Mouse (Mus musculus) retina, postnatal 7 days (tissue): ENCODE results near the gene Rimbp2.

Source experiments
- DNase-seq: peaks from one replicate; pipeline ENCODE4 v3.0.0-alpha.2; 2012; ENCODE audit warnings: low read depth, low spot score

The Rimbp2 gene

DNA sequence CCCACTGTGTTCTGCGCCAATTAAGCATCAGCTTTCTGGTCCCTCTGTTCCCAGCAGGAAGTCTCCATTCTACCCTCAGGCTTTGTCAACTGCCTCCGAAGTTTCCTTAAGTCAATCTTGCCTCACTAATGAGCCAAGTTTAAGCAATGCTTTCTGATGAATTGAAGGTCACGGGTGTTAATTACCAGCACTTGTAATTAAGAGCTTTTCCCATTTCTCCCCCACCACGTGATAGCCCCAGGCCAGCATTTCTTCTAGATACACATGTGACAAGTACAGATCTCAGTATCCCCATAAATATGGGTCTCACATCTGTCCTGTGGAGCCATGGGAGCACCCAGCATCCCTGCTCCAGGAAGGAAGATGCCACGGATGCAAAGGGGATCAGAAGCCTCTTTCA, 20.5 kb downstream of the Rimbp2 start:
- no peak for DNase-seq

DNA sequence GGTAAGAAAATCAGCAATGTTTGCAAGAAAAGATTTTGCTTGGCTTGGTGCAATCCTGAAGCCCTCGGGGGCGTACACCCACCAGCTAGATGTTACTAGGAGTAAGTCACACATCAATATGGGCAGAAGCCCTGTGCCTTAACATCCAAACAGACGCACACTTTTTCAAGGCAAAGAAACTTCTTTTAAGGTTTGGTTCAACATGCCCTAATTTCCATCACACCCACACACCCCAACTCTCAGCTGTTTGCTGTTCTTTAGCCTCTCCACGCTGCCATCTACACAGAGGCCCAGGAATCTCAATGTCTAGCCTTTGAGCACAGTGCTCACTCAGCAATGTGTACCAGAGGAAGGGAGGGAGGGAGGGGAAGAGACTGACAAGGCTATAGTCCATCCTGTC, 28.2 kb downstream of the Rimbp2 start:
- DNase-seq, result no peak

DNA sequence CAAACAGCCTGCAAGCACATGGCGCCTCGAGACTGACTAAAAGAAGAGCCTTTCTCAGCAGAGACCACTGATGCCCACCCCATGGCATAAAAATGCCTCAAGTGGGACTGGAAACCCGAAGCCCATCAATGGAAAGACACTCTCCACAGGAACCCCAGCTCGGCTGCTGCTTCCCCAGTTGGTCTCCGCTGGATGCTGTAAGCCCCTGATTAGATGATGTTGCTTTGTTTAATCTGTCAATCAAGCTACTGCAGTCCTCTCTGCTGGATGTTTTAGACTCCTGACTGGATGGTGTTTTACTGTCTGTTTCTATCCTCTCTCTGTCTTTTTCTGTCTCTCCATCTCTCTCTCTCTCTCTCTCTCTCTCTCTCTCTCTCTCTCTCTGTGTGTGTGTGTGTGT, 33.2 kb downstream of the Rimbp2 start:
- no peak for DNase-seq

DNA sequence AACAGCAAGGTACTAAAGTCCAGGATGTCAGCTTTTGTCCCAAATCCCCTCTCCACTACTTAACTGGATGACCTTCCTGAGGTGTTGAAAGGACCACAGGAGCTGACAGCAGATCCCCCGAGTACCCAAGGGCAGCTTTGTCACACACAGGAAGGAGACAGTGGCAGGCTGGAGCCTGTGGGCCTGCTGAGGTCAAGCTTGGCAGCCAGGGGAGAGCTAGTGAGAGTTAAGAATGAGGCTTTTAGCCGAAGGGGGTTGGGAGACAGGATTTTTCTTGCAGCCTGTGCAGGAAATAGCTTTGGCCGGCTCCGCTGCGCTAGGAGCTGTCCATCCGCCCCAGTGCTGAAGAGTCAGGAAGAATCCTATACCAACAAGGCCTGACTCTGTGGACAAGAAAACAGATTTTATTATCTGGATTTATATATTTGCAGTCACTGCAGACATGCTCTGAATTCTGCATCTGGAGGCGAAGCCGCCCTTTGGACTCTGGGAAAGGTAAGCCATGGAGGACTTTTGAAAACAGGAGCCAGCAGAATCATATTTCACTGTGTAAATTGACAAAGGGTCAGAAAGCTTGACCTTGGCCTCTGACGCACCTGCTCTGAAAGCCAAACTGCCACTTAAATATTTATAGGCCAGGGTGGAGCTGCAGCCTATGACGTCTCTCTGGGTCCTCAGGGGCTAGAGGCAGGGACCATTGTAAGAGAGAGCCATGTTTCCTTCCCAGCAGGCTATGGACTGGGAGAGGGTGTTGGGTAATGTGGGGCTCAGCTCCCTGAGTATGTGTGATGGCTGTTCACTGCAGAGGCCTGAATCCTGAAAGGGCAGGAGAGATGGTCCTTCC, 35.9 kb downstream of the Rimbp2 start:
- peak; percentile 16 for DNase-seq

DNA sequence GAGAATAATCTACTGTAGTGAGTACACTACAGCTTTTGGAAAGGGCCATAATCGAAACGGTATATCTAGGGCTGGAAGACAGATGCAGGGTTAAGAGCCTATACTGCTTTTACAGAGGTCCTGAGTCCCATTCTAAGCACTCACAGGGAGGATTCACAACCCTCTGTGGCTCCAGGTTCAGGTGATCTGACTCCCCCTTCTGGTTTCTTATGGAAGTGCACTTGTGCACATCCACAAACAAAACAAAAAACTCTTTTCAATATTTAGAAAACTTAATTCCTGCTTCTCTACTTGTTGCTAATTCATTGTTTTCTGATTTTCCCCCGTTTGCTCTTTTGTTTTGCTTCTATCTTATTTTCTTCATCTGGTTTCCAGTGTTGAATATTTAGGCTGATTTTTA, 39.5 kb downstream of the Rimbp2 start:
- no peak for DNase-seq

DNA sequence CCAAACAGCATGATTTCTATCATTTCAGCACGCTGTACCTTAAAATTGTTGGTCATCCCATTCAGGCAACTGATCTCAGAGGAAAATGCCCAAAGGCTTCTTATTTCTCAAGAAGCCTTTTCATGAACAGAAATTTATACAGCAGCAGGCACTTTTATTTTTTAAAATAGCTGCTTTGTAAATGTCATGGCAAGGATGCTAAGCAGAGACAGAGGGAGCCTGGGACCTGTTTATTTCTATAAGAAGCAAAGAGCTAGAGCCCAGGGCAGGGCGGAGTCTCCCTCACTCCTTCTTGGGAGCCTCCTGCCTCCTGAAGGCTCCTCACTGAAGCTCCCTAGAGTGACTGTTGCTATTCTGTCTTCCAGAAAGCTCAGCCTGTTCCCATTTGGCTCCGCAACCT, 40.9 kb downstream of the Rimbp2 start:
- no peak for DNase-seq

DNA sequence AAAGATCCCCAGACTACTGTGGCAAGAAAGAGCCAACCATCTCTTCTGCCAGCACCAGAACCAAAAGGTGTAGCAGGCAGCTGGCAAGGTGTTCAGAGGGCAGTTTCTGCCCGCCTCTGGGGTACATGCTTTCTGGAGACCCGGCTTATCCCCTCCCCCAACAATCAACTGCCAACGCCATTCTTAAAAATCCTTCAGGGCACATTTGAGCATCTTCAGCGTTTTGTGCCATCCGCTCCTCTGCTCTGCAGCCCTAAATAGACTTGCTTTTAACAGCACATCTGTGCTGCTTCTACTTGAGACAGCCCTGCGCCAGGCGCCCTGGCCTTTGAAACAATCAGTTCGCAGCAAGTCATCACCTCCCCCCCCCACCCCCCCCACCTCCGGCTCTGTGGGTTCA, 41.7 kb downstream of the Rimbp2 start:
- no peak for DNase-seq

DNA sequence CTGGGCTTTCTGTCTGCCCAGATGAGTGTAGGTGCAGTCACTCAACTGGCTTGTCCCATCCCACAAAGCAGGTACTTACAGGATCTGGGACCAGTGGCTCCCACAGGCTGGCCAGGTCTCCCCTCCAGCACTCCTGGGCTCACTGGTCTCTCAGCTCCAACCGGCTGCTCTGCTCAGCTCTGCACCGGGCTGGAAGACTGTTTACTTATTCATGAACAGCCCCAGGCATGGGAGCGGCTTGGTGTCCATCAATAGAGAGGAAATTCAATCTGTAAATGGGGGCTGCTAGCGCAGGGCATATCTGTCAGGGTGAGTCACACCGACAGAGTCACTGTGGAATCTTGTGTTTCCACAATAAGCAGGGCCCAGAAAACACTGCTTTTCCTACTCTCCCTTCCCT, 49.2 kb downstream of the Rimbp2 start:
- no peak for DNase-seq

DNA sequence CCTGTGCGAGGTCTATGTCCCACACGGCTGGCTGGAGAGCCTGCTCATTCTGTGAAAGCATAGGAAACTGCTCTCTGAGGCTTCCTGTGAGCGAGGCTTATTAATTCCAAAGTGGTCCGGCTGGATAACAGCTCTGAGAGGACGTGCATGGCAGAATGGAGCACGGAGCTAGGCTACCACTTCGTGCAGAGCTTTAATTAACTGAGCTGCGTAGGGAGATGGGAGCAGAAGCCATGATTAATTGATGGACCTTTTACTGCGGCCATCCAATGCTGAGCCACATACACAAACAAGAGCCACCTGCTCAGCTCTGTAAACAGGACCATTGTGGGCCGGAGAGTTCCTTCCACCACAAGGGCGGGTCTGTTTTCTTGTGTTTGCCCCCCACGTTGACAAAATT, 50.2 kb downstream of the Rimbp2 start:
- DNase-seq, result no peak

DNA sequence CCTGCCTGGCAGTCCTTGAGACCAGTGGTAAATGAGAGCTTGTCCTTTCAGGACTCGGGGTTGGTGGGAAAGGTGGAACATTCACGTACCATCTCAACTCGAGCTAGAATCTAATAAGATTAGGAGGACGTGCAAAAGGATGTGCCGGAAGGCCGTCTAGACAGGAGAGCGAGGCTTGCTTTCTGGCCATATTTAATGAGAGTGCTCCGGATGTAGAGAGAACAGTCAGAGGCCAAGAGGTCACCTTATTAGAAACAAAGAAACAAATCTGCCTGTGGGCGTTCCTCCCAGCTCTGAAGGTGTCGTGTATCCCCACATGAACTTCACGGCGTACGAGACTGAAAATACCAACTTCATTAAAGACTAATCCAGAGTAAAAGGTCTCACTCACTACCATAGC, 53.3 kb downstream of the Rimbp2 start:
- DNase-seq, result no peak

DNA sequence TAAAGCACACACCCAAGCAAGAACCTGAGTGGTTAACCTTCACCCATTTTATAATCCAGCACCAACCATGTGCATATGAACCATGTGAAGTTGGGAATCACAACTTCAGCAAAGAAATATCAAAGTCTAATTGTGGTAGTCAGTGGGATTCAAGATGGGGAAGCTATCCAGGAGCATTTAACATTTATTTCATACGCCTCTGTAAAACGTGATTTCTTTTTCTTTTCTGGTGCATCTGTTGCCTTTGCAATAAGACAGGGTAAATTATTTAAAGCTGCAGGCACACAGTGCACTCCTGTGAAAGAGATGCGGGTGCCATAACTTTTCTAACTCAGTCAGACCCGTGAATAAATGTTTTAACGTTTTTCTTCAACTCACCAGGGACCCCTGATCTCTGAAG, 58.4 kb downstream of the Rimbp2 start:
- no peak for DNase-seq

DNA sequence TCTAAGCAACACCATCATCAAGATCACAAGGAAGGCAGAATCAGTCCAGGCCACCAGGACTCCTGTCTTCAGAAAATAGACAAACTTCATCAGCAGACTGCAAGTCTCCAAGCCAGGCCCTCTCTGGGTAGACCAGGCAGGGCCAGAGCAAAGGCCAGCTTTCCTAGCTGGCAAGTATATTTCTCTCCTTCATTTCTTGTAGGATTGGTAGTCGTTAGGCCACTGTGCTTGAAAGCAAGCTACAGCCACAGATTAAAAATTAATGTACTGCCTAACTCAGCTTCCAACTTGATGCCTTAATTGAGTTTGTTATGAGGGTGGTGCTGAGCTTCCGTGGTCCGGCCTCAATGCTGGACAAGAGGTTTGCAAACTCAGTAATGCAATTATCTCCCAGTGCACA, 65.7 kb downstream of the Rimbp2 start:
- DNase-seq, result no peak

DNA sequence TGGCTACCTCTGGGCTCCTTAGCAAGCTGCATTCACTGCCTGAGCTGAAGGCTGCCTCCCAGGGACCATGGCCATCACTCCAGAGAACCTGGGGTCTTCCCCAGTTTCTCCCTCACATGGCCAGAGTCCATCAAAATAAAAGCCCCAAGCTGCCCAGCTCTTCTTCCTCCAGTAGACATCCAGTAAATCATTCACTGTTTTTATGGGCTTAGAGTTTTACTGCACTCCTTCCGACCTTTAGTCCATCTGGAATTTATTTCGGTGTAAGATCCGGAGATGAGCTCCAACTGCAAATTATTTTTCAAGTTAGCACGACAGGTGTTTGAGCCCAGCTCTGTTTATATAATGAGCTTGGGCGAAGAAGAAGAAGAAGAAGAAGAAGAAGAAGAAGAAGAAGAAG, 69.0 kb downstream of the Rimbp2 start:
- no peak for DNase-seq

DNA sequence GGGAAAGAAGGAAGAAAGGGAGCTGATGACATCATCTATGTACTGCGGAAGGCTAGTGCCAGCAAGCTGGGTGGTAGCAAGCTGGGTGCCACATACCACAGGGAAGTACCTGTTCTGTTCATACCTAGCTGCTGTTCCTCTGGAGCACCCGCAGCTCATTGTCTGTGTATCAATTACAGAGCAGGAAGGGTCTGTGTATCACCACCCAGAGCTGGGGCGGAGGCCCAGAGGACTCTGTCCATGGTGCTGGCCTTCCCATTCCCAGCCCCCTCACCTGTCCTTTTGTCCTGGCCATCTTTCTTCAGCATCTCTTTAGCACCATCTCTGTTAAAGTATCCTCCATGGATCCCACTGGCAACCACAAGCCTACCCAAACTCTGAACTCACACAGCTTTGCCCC, 74.2 kb downstream of the Rimbp2 start:
- DNase-seq, result no peak

DNA sequence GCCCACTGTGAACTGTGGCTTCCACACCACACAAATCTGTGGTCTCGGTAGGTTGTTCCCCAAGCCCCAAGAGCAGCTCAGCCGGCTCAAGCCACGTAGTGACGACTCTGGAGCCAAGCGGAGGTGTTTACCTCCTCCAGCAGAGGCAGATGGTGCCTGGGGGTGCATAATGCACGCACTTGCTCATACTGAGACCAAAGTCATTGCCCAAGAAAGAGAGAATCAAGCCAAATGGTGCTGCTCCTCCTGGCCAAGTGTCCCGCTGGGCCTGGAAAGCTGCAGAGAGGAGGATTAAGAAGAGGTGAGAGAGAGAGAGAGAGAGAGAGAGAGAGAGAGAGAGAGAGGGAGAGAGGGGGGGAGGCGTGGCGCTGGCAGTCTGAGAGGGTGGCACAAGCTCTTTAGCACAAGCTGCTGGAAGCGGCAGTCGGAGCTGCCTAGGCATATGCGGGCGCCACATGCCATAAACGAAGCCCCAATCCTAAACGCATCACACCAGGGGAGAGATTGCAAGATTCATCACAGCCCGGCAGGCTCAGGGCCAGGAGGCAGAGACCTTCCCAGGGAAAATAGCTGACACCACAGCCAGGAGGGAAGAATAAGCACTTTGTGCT, 75.8 kb downstream of the Rimbp2 start:
- peak; percentile 31 for DNase-seq

DNA sequence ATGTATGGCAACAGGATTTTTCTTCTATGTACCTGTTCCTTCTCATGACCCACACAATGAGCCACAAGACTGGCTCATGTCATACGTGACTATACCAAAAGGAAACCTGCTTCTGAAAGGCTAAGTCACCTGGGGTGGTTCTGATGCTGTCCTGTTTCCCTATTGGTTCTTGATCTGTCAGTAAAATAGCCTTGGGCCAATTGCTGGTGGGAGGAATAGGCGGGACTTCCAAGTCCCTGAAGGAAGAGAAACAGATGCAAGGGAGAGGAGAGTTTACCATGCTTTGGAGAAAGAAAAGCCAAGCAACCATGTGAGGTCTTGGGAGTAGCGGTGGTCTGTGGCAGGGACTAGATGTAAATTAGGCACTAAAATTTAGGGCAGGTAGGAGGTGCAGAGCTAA, 81.6 kb downstream of the Rimbp2 start:
- DNase-seq, result no peak

DNA sequence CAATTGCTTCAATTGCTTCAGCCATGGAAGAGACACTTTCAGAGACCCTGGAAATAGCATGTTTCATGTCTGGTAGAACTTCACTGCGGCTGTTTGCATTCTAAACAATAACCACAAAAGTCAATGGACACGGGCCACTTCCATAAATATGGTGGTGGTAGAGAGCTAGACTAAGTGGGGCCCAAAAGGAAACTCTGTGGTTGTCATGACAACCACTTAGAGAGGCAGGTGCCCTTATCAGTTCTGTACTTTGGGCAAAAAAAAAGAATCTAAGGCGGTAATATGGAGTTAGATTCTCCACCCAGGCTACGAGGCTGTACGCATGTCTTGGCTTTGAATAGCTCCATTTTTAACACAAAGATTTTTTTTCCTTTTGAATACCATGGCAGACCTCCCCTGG, 86.5 kb downstream of the Rimbp2 start:
- no peak for DNase-seq

DNA sequence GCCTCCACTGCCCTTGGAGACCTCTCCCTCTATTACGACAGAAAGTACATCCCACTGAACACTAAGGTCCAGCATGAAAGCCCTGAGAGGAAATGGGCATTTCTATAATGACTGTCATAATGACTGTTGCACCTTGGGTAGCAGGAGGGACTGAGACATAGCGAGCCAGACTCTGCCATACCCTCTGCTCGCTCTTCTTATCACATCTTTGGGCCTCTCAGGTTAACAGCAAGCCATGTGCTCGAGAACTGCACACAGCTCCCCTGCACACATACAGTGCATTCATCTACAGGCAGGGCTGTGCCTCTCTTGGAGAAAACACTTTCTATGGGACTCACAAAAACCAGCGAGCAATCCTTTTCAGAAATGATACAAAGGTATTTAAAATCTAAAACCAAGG, 87.0 kb downstream of the Rimbp2 start:
- DNase-seq, result no peak

DNA sequence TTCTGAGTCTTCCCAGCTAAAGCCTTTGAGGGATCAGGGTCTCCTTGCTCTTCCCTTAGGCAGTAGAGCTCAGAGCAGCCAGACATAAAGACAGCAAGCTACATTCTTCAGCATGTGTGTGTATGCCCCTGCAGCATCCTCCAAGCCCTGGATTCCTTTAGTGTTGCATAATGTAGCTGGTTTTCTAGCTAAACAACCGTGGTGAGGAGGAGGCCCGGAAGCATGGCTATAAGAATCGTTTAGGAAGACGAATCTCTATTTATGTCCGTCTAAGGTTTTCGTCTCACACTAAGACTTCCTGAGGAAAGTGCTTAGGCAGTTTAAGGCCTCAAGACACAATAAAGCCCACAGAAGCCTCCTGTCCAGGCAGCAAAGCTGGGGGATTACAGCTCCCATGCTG, 89.8 kb downstream of the Rimbp2 start:
- DNase-seq, result peak; percentile 28

DNA sequence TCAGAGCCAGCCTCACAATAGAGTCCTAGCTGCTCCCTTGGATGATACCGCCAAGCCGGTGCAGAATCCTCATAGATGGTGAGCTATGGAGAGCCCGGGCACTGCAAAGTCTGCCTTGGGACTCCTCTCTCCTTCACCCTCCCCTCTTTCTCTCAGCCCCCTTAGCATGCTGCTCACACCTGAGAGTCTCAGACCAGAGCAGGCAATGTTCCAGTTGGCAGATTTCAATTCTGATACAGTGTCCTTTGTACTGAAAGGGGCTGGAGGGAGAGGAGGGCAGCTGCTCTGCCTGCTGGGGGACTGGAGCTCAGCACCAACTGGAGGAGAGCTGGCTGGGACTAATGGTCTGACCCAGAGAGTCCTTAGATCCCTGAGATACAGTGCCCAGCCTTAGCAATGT, 92.4 kb downstream of the Rimbp2 start:
- DNase-seq, result no peak

DNA sequence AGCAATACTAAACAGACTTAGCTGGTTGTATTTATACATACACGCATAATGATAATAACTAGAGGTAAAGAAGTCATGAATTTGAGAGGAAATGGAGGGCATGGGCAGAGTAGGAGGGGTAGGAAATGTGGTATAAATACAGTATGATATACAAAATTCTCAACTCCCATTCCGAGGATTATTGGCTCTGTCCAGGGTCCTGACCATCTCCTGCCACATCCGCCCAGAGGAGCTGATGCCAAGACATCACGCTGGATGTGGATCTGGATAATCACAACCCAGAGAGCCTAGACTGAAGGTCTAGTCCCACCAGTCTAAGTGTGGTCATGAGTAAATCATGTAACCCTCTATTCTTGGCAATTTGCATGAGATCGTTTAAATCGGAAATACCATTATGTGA, 100.5 kb downstream of the Rimbp2 start:
- DNase-seq, result no peak

DNA sequence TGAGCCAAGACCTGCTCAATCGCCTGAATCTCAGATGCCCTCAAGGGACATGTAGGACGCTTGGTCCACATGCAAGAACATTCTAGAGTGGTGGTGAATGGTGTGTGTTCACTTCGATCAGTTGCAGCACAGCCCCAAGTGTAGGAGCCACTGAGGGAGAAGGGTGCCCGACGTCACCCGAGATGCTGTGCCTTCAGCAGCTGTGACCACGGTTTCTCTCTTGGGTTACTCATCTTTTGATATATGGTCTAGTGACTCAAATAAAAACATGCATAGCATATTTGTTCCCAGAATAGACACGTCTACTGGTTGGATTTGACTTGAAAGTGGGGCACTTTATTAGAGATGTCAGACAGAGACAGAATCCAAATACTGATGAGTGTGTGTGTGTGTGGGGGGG, 105.5 kb downstream of the Rimbp2 start:
- no peak for DNase-seq

DNA sequence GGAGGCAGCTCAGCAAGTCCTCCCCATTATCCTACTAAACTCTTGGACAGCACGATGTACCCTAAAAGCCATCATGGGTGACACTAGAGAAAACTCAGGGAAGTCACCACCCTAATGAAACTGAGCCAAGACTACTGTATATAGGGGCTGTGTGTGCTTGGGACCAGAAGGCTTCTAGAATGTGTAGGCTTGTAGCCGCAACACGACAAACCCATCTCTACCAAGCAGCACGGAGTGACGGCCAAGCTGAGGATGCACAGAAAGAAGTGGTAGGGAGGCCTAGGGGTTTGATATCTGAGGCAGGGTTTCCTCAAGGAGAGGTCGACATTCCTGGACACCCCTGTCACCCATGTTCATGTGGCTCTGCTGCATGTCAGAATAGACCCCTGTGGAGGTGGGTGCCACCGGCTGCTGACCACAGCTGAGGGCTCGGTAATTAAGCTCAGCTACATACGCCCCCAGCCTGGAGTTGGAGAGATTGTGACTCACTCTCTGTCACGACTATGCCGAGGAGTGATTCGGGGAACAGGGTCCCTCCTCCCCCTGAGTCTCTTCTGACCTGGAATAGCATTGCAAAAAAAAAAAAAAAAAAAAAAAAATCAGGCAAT, 106.7 kb downstream of the Rimbp2 start:
- DNase-seq, result no peak
